Mouse (Mus musculus) thymus, postnatal 36 days (tissue): ENCODE measurements around the gene Znrf4.

Experiments
- DNase-seq, 2 experiments: peaks; one replicate each; pipeline ENCODE4 v3.0.0; 2022; ENCODE audit warnings: mixed read lengths in 2 of 2

Gene Znrf4

DNA sequence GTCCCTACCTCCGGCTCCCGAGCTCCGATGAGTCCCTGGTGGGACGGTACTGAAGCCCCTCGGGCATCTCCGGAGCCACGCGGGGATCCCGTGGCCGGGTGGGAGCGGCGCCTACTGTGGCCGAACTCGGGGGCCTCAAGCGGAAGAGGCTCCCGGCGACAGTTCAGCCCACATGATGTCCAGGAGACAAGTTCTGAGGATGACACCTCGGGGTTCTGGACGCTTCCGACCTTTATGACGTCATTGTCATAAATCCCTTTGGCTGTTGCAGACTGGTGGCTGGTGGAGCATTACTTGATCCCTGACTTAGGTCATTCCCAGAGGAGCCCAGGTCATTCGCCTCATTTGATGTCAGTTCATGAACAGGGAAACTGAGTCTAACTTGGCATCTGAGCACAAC, at the start of gene Znrf4:
Gene Znrf4, minus strand, starts transcription at position 122 of the 400 bp plus-strand sequence.
- no peak for DNase-seq

DNA sequence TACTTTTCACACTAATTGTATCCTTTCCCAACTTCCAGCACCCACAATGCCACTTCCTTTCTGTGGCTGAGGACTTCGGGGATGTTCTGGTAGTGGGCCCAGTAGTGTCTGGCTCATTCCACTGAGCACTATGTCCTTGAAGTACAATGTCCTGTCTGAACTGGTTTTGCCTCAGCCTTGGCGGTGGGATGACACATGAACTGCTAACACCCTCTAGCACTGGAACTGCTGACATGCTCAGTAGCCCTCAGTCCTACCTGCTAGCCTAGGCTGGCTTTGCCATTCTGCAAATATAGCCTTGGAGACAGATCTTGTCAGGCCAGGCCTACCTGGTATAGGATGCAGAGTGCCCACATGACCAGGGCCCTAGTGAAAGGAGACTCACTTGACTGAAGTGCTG, 49.6 kb upstream of the Znrf4 start:
- DNase-seq = no peak

- DNase-seq = no peak
Measured at GRCm38 (mm10) chr17:56560131-56560530, 47.9 kb upstream of the Znrf4 start.

GRCm38 (mm10) chr17:56559386-56559785, 47.2 kb upstream of the Znrf4 start:
- DNase-seq = no peak

DNA sequence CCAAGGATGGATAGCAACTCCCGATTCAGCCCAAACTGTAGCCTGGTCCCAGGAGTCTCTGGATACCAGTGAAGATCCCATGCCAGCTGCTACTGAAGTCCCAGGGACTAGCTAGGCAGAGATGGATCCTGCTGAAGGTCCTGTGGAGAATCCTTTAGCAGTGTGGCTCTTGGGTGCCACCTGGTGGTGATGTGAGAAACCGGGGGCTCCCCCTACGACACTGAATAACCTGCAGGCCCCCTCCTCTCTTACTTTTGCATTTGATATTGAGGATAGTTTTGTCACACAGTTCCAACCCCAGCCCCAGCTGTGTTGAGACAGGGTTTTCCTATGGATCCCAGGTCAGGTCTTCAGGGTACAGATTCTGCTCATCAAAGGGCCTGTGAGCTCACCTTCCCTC, 46.2 kb upstream of the Znrf4 start:
- DNase-seq = peak; percentile 63 to 67

GRCm38 (mm10) chr17:56554122-56554551, 41.9 kb upstream of the Znrf4 start, which contains the start of gene Gm20219:
TSS of gene Gm20219 (minus strand) at chr17:56554387.
- DNase-seq = peak in 1 of 2 experiments; percentile 19

DNA sequence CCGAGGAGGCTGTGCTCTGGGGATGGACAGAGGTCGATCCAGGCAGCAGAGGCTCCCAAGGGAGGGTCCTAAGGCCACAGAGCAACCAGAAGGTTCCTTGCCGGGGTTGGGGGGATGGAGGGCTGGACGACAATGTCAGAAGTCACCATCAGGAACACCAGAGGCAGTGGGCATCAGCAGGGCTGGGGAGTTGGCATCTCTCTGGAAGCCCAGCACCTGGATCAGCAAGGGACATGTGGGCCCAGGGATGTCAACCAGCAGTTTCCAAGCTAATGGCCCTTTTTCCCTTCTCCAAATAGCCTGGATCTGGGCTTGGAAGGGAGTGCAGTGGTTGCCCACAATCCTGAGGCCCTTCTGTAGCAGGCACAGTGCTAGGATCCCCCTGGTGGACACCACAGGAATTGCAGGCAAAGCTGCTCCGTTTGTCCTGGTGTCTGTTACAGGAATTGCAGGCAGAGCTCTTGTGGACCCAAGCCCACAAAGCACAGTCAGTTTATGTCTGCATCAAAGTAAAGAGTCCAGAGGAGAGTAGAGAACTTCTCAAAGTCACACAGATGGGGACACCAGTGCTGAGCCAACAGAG, 40.6 kb upstream of the Znrf4 start:
- peak; percentile 64 to 75 for DNase-seq

DNA sequence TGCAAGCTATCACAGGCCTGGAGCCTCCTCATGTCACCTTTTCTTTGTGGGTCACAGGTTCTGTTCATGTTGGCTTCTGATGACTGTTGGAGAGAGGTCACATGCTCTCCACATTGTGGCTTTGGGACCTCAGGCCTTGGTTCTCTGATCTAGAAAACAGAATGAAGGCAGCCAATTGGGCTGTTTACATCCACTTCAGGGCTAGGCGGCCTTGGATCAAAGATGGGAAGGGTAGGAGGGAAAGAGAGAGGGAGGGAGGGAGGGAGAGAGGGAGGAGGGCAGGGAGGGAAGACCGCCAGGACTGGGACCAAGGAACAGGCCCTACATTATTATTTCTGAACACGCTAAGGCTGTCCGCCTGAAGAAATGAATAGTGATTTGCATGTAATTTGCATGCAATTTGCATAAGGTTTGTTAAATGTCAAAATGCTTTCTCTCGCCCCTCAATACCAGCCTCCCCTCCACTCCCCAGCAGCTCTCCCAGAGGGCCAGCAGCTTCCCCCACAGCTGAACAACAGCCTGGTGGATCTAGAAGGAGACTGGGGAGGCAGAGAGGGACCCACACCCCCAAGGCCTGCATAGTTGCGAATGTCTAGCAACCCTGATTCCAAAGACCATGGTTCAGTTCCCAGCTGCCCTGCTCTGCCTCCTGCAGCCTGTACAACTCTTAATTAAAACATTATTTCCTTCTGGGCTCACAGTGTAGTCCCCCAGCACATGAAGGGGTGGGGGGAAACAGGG, 39.8 kb upstream of the Znrf4 start:
- DNase-seq = no peak

- DNase-seq = no peak
Measured at GRCm38 (mm10) chr17:56550784-56551475, 38.7 kb upstream of the Znrf4 start.

DNA sequence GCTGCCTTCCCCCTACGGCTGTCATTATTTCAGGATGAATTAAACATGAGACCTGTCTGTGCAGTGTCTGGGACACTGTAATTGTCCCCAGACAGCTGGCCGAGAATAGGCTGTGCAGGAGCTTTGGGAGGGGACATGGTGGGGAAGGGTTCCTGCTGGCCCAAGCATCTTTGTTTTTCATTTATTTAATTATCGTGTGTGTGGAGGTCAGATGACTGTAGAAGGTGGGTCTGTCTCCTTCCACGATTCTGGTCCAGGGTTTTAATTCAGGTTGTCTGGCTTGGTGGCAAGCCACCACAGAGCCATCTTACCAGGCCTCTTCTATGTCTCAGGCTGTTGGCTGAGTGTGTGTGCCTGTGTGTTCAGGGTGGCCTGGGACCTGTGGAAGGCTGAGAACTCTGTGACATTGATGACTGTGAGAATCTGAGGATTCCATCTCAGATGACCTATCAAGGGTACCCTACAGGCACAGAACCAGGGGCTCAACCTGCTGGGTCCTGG, 36.4 kb upstream of the Znrf4 start:
- no peak for DNase-seq

- DNase-seq = no peak
Measured at GRCm38 (mm10) chr17:56547846-56548604, 35.8 kb upstream of the Znrf4 start.

DNA sequence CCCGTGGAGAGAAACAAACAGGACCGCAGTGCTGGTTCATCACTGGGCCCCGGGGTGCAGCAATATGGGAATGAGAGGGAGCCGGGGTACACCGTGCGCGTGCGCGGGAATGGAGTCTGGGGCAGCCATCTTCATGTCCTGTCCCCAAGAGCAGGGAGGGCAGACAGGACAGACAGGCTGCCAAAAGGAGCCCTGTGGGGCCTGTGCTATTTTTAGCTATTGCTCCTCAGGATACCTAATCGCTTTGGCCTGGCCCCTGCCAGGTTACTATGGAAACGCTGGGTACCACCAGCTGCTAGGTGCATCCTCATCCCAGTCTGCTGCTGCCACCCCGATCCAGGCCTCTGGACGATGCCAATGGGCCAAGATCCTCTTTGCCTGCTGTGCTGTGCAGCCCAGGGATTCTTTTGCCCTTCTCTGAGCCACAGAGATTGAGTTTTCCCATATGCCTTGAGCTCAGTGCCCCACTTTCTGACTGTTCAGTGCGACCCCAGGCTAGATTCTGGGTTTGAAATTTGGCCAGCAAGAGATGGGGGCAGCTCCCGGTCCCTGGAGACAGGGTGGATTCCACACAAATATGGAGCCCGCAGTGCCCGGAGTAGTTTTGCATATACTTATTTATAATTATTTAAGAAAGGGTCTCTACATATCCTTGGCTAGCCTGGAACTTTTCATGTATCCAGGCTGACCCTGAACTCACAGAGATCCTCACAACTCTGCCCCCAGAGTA, 35.0 kb upstream of the Znrf4 start:
- no peak for DNase-seq

DNA sequence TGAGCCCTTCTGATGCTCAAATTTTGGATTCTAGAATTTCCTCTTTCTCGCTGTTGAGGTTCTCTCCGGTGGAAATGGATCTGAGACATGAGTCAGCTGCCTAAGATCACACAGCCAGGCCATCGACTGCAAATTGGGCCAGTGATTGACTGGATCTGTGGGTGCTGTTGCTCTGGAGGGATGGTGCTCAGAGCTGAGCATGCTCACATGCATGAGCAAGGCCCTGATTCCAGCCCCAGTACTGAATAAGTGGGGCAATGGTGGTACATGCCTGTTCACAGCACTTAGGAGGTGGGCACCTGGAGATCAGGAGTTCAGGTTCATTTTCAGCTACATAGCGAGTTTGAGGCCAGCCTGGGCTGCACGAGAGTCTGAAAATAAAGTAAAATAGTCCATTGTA, 34.3 kb upstream of the Znrf4 start:
- no peak for DNase-seq

DNA sequence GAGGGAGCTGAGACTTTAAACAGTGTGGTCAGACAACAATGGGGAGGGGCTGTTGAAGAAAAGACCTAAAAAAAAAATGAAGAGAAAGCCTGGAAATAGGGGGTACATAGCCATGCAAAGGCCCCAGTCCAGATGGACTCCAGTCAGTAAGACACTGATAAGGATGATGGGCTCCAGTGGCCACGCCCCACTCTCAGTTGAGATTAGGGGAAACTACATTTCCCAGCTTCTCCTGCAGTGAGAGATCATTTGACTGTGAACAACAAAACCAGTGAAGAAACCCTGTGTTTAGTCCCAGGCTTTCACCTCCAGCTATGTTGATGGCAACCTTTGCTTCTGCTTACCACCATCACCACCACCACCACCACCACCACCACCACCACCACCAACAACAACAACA, 33.7 kb upstream of the Znrf4 start:
- DNase-seq = no peak

GRCm38 (mm10) chr17:56544699-56545387, 32.6 kb upstream of the Znrf4 start:
- DNase-seq = no peak

- DNase-seq = no peak
Measured at GRCm38 (mm10) chr17:56543684-56544224, 31.5 kb upstream of the Znrf4 start.

DNA sequence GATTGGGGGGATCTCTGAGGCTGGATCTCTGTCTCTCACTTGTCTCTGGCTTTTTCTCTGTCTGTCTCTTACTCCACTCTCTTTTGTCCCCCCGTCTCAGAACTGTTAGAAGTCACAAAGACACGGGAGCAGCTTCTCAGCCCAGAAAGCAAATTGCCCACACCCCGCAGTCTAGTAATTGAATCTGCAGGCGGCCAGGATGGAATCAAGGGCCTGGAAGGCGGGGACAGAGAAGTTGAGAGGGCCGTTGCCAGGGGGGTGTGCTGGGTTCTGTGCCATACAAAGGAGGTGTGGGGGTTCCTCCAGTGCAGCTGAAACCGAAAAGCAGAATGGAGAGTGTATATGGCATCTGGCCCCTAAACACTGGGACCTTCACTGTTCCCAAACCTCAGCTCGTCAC, 30.5 kb upstream of the Znrf4 start:
- DNase-seq = no peak

GRCm38 (mm10) chr17:56540562-56540975, 28.3 kb upstream of the Znrf4 start:
- DNase-seq = peak in 1 of 2 experiments; percentile 10

DNA sequence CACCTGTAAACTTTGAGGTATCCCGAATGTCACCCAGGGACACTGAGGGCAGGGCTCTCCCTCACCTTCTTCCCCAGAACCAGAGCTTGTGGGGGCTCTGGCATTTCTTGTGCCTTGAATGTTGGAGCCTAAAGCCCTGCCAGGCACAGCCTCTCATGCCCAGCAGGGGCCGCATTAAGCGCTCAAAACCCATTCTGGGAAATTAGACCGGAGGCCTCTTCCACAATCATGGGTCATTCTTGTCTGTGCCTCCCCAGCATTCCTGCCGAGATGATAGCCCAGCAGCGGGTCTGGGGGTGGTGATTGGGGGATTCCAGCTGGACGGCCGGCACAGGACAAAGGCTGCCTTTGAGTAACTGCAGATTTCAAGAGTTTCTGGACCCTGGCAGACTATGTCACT, 25.7 kb upstream of the Znrf4 start:
- DNase-seq = no peak

- DNase-seq = no peak
Measured at GRCm38 (mm10) chr17:56536874-56537273, 24.6 kb upstream of the Znrf4 start.

GRCm38 (mm10) chr17:56536192-56536591, 24.0 kb upstream of the Znrf4 start:
- no peak for DNase-seq
